Mouse (Mus musculus) mouse embryonic stem cell (cell line): ENCODE results near the gene Snw1.

Experiments
- in situ Hi-C, 2 experiments: fragments of 300-500 bp; cut with MboI; formaldehyde crosslinking; loops; 1 replicate in 1 of 2; 3 replicates in 1 of 2; pipeline ENCODE4 v1.14.3; 2019 to 2020; ENCODE audit warnings: low sequenced_read_pairs in 2 of 2, low pct_unique_long_range_greater_than_20kb in 1 of 2, mixed read lengths in 1 of 2; ENCODE audit not compliant: unreplicated experiment in 1 of 2

The Snw1 gene

GRCm38 (mm10) chr12:87426354-87427031 is 45.6 kb downstream of the Snw1 start:
- in situ Hi-C loops = no loop called here

GRCm38 (mm10) chr12:87424516-87424915 is 47.6 kb downstream of the Snw1 start:
- in situ Hi-C loops = no loop called here

- in situ Hi-C loops = no loop called here
These were observed 48.4 kb downstream of the Snw1 start for GRCm38 (mm10) chr12:87423700-87424099.

- in situ Hi-C loops = no loop called here
These were observed 50.2 kb downstream of the Snw1 start for GRCm38 (mm10) chr12:87421708-87422507.

DNA sequence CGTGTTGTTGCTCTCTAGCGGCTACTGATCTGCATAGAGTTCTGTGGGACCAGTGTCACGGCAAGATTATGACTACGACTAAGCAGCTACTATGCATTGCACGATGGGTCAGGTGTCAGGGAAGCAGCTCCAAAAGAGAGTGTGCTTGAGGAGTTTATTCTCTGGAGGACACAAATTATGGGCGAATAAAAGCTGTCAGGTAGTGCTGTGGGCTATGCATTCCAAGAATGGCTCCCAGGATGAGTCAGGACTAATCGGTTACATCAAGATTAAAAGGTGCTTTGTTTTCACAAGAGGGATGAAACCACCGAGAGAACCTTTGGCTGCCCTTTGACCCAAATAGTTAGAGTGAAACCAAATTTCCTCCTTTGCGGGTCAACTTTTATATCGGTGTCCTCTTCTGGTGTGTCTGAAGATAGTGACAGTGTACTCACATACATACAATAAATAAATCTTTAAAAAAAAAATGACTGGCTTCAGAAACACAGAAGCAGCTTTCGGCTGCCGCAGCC is 52.0 kb downstream of the Snw1 start:
- in situ Hi-C loops = no loop called here

DNA sequence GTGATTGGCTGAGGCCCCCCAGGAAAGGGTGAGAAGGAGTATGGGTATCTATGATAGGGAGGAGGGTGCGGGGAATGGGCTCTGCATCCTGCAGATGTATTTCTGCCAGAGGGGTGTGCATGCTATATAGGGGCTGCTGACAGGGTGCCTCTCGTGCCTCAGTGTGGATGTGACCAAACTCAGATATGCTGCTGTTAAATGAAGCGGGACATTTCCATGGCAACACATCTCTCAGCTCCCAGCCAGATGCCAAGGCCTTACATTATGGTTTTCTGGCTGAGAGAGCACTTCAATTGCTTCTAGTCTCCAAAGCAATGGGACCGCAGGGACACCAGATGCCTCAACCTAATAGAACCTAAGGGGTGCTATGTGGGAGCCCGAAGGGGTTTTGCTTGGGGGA is 53.2 kb downstream of the Snw1 start:
- in situ Hi-C loops = no loop called here

GRCm38 (mm10) chr12:87416690-87417089 is 55.4 kb downstream of the Snw1 start:
- in situ Hi-C loops = no loop called here

DNA sequence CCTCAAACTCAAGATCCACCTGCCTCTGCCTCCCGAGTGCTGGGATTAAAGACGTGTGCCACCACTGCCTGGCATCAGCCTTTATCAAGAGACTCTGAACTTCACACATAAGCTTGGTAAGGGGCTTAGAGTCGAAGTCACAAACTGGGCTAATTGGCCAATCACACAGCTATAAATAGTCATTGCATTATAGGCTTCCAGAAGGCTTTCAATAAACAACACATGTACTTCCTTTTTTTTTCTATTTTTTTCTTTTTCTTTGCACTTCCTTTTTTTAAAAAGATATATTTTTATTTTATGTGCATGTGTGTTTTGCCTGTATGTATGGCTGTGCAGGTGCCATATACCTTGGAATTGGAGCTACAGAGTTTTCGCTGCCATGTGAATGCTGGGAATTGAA is 56.7 kb downstream of the Snw1 start:
- in situ Hi-C loops = no loop called here

DNA sequence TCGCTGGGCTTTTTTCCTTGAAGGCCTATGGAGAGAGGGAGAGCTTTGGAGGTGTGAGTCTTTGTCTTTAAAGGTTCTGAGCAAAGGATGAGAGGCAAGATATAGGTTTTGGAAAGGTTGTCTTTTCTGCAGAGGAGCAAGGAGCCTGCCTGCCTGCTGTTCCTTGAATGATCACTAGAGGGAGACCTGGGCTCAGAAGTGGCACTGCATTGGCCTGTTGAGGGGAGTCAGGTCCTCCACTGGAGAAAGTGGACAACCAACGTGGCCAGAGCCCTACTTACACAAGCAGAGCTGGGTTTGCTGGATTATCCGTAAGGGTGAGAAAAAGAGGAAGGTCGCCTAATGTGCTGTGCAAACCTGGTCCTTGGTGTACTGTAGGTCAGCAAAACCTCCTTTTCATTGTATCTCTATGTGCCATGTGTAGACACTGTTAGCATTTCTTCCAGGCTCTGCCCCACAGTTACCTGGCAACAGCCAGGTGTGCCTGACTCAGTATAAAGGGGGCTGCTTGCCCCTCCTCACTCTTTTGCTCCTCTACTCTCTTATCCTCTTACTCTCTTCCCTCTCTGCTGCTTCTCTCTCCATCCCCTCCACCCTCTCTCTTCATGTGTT is 58.8 kb downstream of the Snw1 start:
- in situ Hi-C loops = no loop called here

GRCm38 (mm10) chr12:87410999-87411398 is 61.1 kb downstream of the Snw1 start:
- in situ Hi-C loops = no loop called here

- in situ Hi-C loops = no loop called here
These were observed 63.0 kb downstream of the Snw1 start for GRCm38 (mm10) chr12:87409123-87409522.

DNA sequence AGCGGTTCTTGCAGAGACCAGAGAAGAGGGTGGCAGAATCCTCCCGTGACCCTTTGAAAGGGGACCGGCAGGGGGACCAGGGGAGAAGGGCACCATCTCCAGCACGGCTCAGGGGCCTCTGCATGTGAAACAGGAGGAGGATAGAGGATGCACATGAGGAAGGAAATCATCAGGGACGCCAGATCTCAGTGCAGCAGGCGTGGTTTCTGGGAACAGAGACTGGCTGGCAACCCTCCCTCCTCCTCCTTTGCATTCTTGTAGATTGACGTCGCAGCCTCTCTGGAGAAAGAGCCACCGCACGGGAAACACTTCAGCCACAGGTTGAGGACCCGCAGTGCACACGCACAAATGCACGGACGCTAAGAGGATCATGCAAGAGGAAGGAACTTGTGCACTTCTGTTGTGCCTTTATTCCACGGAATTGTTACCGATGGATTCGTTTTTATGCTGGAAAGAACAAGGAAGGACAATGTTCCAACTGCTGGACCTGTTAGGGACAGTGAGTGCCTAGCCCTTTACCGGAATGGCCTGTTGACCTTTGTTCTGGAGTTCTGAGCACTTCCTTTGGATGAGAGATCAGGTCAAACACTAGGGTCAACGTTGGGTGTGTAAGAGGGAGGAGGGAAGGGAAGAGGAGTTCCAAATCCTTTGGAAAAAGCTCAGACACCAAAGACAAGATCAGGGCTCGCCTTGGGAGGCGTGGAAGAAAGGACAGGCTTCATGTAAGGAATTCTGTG is 64.0 kb downstream of the Snw1 start:
- in situ Hi-C loops = no loop called here

GRCm38 (mm10) chr12:87405721-87406120 is 66.4 kb downstream of the Snw1 start:
- in situ Hi-C loops = no loop called here

DNA sequence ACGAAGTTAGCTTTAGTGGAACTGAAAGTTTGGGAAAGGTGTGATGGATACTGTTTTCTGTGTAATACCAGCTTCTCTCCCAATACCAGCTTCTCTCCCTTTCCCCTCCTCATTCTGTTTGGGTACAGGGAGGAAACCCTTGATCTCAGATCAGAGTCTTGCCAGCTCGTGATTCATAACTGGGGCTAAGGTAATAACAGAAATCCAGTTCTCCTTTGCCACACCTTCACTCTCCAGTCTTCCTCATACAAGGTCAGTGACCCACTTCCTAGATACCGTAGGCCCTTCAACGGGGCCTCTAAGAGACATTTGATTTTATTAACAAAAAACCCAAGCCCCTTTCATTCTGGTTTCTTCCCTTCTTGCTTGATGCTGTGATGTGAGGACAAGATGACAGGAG is 66.9 kb downstream of the Snw1 start:
- in situ Hi-C loops = no loop called here

- in situ Hi-C loops = no loop called here
These were observed 70.2 kb downstream of the Snw1 start for GRCm38 (mm10) chr12:87401883-87402282.

GRCm38 (mm10) chr12:87399119-87399819 is 72.8 kb downstream of the Snw1 start:
- in situ Hi-C loops = no loop called here
